Mouse (Mus musculus): Measurements from ENCODE around the gene Klc3. TPM values are rescaled to one million over a fixed set of nuclear protein-coding genes. Genes with fewer than 3 reads are reported as not detected.
A peak's percentile ranks its signal among the peaks of the same experiment; 100 is the strongest.

Gene Klc3
- total and polyA plus RNA-seq, 3 experiments = 0.42 to 3.6 TPM; not detected in 1

- DNase-seq (ENCODE audit: low read depth, low spot score) = no peak
- H3K9ac ChIP-seq (ENCODE audit: control insufficient read depth, low read depth, low read length, poor library complexity, severe bottlenecking) = no peak overlapping the region; the same call in 1 of the 2 replicates
- peaks cover 10% of the 10 kb centered on the region for H3K79me2 ChIP-seq (ENCODE audit: control insufficient read depth, insufficient read depth, low read length, poor library complexity)
- H3K4me1 ChIP-seq (ENCODE audit: control insufficient read depth in 1 of 2, insufficient read depth in 2 of 2, low read length in 2 of 2) = peaks cover 0 to 13% of the 10 kb centered on the region in 2 experiments; a peak in 2 of 4 replicates
- H3K9me3 ChIP-seq (replicated peaks; ENCODE audit: insufficient read depth, low read length) = no peaks in the 10 kb centered on the region
- no peaks in the 10 kb centered on the region for H3K27me3 ChIP-seq (ENCODE audit: control insufficient read depth in 1 of 2, insufficient read depth in 2 of 2, low read length in 2 of 2)
- 0 out of 4 replicates have a peak, but pooled peaks cover 0 to 2% of the 10 kb centered on the region in 2 experiments for H3K36me3 ChIP-seq (ENCODE audit: control insufficient read depth in 1 of 2, insufficient read depth in 2 of 2, low read length in 2 of 2)
- no peak overlapping the region for H3K27ac ChIP-seq (ENCODE audit: control insufficient read depth, low read depth, low read length)
- TF ChIP-seq TAL1 (IDR thresholded peaks at IDR 0.05; ENCODE audit: low read length) (no peak), JUND (IDR thresholded peaks at IDR 0.05; ENCODE audit: low read depth, low read length) (no peak), BHLHE40 (IDR thresholded peaks at IDR 0.05; ENCODE audit: borderline replicate concordance, low read depth, low read length) (no peak)
- H3K4me3 ChIP-seq (ENCODE audit: control insufficient read depth in 1 of 2, insufficient read depth in 1 of 2, low read depth in 2 of 2, low read length in 2 of 2) = peak overlapping the region in 1 of 2 experiments; percentile 58; a peak in 3 of 4 replicates
Measured at GRCm38 (mm10) chr7:19357381-19358375, 46.2 kb downstream of the Klc3 start.

- Histone ChIP-seq H3K9ac (ENCODE audit: control insufficient read depth, low read depth, low read length, poor library complexity, severe bottlenecking) (no peak overlapping the region), H3K4me1 (ENCODE audit: control insufficient read depth in 1 of 2, insufficient read depth in 2 of 2, low read length in 2 of 2) (peaks cover 0 to 8% of the 10 kb centered on the region in 2 experiments; a peak in 1 of 4 replicates), H3K79me2 (ENCODE audit: control insufficient read depth, insufficient read depth, low read length, poor library complexity) (peaks cover 10% of the 10 kb centered on the region), H3K27ac (ENCODE audit: control insufficient read depth, low read depth, low read length) (no peak overlapping the region), H3K9me3 (replicated peaks; ENCODE audit: insufficient read depth, low read length) (no peaks in the 10 kb centered on the region), H3K4me3 (ENCODE audit: control insufficient read depth in 1 of 2, insufficient read depth in 1 of 2, low read depth in 2 of 2, low read length in 2 of 2) (no peak overlapping the region), H3K36me3 (ENCODE audit: control insufficient read depth in 1 of 2, insufficient read depth in 2 of 2, low read length in 2 of 2) (0 out of 4 replicates have a peak, but pooled peaks cover 0 to 2% of the 10 kb centered on the region in 2 experiments), H3K27me3 (ENCODE audit: control insufficient read depth in 1 of 2, insufficient read depth in 2 of 2, low read length in 2 of 2) (no peaks in the 10 kb centered on the region)
- no peak for DNase-seq (ENCODE audit: low read depth, low spot score)
- no peak for TF ChIP-seq MYC (IDR thresholded peaks at IDR 0.05; ENCODE audit: low read depth, low read length)
- no peak for TF ChIP-seq MEF2A (IDR thresholded peaks at IDR 0.05; ENCODE audit: extremely low read depth, insufficient replicate concordance, low read depth, low read length, poor library complexity, severe bottlenecking)
- no peak for TF ChIP-seq MAFK (IDR thresholded peaks at IDR 0.05; ENCODE audit: borderline replicate concordance, low read depth, low read length)
- TF ChIP-seq POLR2AphosphoS2 (IDR thresholded peaks at IDR 0.05; ENCODE audit: low read length) = no peak
- no peak for TF ChIP-seq JUND (IDR thresholded peaks at IDR 0.05; ENCODE audit: low read depth, low read length)
- no peak for TF ChIP-seq E2F4 (IDR thresholded peaks at IDR 0.05; ENCODE audit: borderline replicate concordance, low read depth, low read length)
- TF ChIP-seq GATA1 (IDR thresholded peaks at IDR 0.05; ENCODE audit: low read depth, low read length) = no peak
- TF ChIP-seq ELF1 (IDR thresholded peaks at IDR 0.05; ENCODE audit: low read depth, low read length) = no peak
- no peak for TF ChIP-seq MAX (IDR thresholded peaks at IDR 0.05; ENCODE audit: low read length)
- TF ChIP-seq UBTF (IDR thresholded peaks at IDR 0.05; ENCODE audit: borderline replicate concordance, insufficient read depth, low read depth, low read length) = no peak
- no peak for TF ChIP-seq MXI1 (IDR thresholded peaks at IDR 0.05; ENCODE audit: low read depth, low read length)
- TF ChIP-seq ETS1 (IDR thresholded peaks at IDR 0.05; ENCODE audit: low read depth, low read length) = no peak
- no peak for TF ChIP-seq KAT2A (conservative IDR thresholded peaks at IDR 0.05; ENCODE audit: low read depth, low read length)
- TF ChIP-seq RCOR1 (IDR thresholded peaks at IDR 0.05; ENCODE audit: low read depth, low read length) = no peak
- TF ChIP-seq USF1 (IDR thresholded peaks at IDR 0.05; ENCODE audit: low read depth, low read length) = no peak
- no peak for TF ChIP-seq POLR2A (IDR thresholded peaks at IDR 0.05; ENCODE audit: control insufficient read depth in 1 of 2, insufficient read depth in 1 of 2, low read depth in 1 of 2, low read length in 2 of 2, poor library complexity in 1 of 2)
- TF ChIP-seq TCF12 (IDR thresholded peaks at IDR 0.05; ENCODE audit: low read depth, low read length) = no peak
- TF ChIP-seq ZC3H11A (IDR thresholded peaks at IDR 0.05; ENCODE audit: low read depth, low read length) = no peak
Measured at GRCm38 (mm10) chr7:19356311-19356710, 47.6 kb downstream of the Klc3 start.

Data from MEL (cell line).